Mouse (Mus musculus) thymus, adult 2 months (tissue): Measurements from ENCODE around the gene Shank2.

Source experiments
- CTCF ChIP-seq: fragments of 200-500 bp; IDR thresholded peaks from 2 replicates; pipeline ENCODE4 v1.5.1; 2012; ENCODE audit warnings: mild to moderate bottlenecking, control low read depth, low read length, moderate library complexity, borderline replicate concordance; ENCODE audit not compliant: control insufficient read depth, poor library complexity, insufficient read depth; ENCODE audit errors: extremely low read depth
- POLR2A ChIP-seq: fragments of 200-500 bp; IDR thresholded peaks from 2 replicates; pipeline ENCODE4 v1.6.1; 2012; ENCODE audit warnings: mild to moderate bottlenecking, low read length, control low read depth, moderate library complexity; ENCODE audit not compliant: control insufficient read depth, poor library complexity, insufficient read depth; ENCODE audit errors: extremely low read depth

GRCm38 (mm10) chr7:144316224-144316623, 314.5 kb downstream of the Shank2 start:
- no peak for TF ChIP-seq CTCF
- no peak for TF ChIP-seq POLR2A
